Mouse (Mus musculus) cerebellum, postnatal 10 days (tissue): ENCODE measurements around the gene Gale.

ENCODE experiments used
- DNase-seq, 2 experiments: peaks; one replicate each; pipeline ENCODE4 v3.0.0; 2021; ENCODE audit warnings: mixed read lengths in 2 of 2

Gale gene

DNA sequence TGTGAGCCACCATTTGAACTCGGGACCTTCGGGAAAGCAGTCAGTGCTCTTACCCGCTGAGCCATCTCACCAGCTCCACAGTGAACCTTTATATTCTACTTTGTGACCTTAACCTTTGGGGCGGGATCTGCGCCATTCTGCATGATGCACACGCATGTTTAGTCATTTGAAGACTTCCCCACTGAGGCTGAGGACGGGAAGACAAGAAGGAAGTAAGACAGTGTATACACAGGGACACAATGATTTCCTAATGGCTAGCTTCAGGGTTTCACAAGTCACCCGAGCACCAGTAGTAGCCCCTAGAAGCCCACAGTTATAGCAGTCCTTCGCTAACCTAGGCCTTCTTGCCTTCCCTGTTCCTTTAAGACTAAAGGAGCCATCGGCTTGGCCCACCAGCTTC lies 17.8 kb upstream of the Gale start:
- no peak for DNase-seq

DNA sequence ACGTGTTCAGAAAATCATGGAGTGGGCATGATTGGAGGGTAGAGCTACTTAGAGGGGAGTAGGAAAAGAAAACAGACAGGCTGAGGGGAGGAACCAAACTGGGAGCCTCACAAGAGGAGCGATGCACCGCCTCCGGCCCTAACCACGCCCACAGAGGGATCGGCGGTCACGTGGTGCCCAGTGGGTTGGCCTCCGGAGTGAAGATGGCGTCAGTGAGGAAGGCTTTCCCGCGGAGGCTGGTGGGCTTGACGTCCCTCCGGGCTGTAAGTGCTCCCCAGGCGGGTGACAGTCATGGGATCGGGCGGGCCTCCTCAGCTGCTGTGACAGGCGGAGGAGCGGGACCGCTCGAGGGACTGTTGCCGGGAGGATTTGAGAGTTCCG lies 17.3 kb upstream of the Gale start, which contains the start of gene Hmgcl:
Hmgcl (plus strand) TSS at position 171 of the 381 bp plus-strand sequence.
- DNase-seq, result peak; percentile 97 to 98

DNA sequence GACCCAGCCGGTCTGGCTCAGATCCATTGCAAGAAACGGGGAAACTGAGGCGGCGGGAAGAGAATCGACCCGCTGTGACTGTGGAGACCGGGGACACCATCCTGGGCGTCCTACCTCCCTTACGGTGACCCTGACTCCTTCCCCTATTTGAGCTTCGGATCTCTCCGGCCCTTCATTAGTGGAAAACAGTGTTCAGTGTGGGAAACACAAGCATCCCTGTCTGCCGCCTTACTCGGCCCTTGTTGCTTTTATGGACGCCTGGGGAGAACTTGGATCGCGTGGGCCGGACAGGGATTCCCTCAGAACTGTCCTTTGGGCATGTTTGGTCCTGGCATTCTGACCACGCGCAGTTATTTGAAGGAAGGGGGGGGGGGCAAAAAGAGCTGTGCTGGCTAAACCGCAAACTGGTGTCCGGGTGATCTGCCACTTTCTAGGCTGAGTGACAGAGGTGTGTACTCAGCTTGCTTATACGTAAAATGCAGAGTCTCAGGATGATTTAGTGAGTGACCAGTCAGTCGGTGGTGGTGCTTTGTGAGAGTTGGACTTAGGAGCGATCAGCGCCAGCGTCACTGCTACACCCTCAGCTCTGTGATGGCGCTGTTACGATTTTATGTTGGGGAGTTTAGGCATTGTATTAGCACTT lies 16.7 kb upstream of the Gale start:
- DNase-seq, result peak; percentile 61 to 68

DNA sequence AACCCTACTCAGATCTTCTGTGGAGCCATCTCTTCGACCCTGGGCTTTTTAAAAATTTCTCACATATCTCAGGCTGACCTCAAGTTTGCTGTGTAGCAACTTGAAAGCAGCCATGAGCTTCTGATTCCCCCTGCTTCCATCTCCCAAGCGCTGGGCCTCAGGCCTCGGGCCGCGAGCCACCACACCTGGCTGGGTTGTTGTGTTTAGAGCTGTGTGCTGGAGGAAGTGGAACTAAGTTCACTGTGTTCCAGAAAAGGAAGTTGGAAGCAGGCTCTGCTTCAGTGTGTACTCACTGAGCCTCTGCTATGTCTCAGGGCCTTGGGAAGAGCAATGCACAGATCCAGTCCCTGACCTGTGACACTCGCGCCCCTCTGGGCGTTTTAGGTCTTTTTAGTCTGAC lies 15.4 kb upstream of the Gale start:
- DNase-seq, result no peak

DNA sequence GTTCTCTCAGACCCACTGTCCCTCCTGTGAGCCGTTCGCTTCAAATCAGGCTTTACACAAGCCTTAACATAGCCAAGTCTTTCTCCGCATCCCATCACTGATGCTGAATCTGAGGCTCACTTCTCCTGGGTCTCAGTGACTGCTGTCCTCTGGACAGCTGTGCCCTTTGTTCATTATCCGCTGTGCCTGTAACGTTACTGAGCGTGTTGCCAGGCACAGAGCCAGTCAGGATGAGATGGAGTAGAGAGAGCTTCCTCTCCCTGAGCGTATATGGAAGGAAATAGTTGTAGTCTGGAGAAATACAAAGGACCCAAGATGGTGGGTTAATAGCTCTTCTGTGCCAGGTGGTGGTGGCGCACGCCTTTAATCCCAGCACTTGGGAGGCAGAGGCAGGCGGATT lies 14.1 kb upstream of the Gale start:
- peak in 1 of 2 experiments; percentile 26 for DNase-seq

DNA sequence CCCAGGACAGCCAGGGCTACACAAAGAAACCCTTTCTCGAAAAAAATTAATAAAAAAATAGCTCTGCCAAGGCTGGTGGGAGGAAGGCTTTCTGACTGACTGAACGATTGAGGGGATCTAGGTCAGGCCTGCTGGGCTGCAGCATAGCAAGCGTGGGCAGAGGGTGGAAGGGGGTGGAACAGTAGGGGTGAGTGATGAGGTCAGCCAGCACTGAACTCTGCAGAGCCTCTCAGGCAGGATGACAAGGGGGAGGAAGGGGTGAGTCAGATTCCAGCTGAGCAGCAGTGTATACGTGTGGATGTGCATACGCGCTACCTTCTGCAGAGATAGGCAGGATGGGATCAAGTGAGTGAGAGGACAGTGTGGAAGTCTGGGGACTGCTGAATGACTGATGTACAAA lies 13.6 kb upstream of the Gale start:
- peak; percentile 59 to 61 for DNase-seq

DNA sequence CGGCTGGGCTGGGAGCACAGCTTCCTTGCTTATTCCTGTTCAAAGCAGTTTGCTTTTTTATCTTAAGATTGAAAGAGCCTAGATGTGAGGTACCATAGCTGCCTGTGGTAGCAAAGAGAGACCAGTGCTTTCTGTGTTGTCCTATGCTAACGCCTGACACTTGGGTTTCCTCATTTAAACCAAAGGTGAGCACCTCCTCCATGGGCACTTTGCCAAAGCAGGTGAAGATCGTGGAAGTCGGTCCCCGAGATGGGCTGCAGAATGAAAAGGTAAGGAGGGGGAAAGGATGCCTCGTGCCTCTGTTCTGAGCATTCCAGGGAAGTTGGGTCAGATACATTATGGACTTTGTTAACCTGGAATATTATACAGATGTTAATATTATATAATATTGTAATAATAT lies 13.2 kb upstream of the Gale start:
- peak in 1 of 2 experiments; percentile 36 for DNase-seq

DNA sequence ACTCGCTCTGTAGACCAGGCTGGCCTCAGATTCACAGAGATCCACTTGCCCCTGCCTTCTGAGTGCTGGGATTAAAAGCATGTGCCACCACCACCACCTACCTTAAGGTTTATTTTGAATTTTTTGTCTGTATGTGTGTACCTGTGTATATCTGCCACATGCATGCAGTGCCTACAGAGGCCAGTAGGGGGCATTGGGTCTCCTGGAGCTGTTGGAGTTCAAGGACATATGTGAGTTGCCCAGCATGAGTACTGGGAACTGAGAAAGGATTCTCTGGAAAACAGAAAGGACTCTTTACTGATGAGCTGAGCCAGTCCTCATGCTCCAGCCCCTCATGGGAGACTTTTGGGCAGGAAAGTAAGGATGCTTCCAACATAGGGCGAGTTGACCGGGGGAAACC lies 12.0 kb upstream of the Gale start:
- DNase-seq, result peak in 1 of 2 experiments; percentile 50

DNA sequence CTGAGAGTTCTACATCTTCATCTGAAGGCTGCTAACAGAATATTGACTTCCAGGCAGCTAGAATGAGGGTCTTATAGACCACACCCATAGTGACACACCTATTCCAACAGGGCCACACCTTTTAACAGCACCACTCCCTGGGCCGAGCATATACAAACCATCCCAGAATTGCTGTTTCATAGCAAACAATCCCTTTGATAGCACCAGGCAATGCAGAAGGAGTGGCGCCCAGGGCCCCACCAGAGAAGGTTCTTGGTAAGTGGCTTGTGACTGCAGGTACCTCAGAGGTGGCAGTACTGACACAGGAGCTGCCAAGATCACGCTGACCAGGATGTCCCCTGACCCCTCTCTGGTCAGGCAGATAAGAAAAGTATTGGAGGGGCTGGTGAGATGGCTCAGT lies 10.3 kb upstream of the Gale start:
- DNase-seq, result no peak

DNA sequence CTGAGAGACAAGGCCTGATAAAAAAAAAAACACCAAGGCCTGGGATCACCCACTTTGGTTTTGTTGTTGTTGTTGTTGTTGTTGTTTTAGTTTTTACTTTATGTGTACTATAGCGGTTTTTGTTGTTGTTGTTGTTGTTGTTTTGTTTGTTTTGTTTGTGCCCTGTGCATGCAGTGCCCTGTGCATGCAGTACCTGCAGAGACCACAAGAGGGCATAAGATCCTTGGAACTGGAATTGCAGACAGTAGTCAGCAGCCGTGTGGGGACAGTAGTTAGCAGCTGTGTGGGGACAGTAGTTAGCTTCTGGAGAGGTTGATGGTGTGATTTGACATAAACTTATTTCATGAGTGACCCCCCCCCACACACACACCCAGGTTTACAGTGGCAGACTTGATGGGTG lies 9.3 kb upstream of the Gale start:
- DNase-seq, result peak; percentile 86 to 91

DNA sequence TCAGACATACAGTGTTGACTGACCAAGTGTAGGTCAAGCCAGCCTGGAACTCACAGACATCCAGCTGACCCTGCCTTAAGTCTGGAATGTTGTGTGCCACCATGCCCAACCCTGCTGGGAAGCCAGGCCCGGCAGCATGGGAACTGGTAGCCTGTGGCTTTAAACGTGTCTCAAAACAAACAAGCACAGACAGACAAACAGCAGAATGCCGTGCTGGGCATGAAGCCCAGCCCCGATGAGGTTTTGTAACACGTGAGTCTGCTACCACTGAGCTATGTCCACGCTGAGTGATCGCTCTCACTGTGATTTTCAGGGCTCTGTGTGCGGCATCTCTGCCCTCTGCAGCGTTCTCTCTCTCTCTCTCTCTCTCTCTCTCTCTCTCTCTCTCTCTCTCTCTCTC lies 7.6 kb upstream of the Gale start:
- DNase-seq, result no peak

DNA sequence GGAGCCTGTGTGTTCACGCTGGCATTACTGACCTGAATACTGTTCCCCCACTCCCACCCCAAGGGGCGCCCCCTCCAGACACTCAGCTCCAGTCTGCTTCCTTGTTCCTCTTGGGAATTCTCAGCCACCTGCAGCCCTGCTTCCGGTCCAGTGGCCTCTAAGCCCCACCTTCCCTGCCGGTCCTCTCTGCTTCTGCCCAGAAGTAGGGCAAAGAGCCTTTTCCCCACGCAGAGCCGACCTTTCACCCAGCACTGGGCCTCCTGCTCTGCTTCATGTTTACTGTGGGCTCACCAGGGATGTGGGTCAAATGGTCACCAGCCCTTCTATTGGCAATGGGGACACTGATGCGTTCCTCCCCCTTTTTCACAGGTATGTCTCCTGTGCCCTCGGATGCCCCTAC lies 5.2 kb upstream of the Gale start:
- DNase-seq, result no peak

DNA sequence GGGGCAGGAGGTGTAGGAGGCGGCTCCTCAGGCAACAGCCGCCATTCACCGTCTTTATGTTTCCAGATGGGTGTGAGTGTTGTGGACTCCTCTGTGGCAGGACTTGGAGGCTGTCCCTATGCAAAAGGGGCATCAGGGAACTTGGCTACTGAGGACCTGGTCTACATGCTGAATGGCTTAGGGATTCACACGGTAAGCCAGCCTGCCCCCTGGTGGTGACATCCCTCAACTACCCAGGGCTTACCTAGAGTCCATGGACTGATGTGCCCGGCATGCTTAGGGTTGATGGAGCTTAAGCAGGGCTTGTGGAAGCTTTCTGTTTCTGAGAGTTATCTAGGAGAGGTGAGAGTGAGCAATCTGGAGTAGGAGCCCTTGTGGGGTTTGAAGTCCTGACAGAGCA lies 2.8 kb upstream of the Gale start:
- peak; percentile 89 to 92 for DNase-seq

DNA sequence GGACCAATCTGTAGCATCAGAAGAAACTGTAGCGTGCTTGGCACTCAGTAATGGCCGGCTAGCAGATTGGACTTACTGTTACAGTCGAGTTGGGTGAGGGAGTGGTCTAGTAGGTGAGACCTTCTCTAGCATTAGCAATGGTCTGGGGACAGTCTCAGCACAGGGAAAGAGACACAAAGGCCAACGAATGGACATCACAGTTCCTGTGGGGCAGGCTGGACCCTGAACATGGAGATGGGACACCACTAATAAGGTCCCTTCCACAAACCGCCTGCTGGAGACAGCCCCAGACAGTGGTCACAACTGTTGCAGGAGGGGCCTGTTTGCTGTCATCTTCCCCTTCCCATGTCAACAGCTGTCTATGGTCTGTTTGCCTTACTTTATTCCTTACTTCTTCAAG lies 1.8 kb upstream of the Gale start:
- DNase-seq, result peak; percentile 5 to 9

DNA sequence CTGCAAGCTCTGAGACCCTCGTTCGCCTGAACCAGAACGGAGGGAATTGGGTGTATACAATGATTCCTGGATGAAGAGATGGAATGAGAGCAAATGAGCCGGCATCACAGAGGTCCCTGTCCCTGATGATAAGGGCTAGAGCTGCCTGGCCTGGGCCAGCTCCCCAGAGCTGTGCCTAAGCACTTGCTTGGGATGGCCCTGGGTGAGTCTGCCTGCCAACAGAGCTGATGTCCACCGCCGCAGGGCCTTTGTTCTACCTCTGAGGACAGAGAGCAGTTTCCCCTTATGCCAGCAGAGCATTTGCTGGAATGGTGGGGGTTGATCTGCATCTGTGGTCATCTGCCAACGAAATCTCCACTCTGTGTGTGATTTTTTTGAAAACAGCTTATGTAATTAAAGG lies 1.3 kb upstream of the Gale start:
- DNase-seq, result peak; percentile 19 to 20

DNA sequence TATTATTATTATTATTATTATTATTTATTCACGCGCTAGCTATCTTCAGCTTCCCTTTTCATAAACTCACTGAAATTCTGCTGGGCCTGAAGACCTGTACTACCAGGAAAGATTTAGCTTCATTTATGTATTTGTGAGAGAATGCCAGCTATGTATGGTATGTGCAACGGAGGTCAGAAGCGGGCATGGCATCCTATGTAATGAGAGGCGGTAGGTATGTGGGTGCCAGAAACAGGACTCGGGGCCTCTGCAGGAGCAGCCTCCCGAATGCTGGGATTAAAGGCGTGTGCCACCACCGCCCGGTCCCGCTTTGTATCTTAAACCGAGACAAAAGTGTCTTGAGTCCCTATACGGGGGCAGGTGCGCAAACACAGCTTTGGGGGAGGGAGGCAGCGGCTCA lies 581 bp upstream of the Gale start:
- DNase-seq, result no peak

DNA sequence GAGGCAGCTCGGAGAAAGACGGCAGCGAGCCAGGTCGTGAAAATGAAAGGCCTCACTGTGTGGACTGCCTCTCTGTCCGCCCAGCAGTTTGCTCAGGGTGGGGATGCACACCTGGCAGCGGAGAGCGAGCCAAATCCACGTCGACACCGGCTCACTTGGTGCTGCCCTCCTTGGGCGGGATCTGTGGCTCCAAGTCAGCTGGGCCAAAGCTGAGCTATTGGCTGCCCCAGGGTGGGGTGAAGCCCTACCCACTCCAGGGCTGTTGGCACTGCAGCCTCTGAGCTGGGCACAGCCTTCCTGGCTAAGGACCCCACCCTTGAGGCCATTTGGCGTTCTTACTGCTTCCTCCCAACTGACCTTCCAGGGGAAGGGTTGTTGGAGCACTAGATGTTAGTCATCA lies 899 bp downstream of the Gale start:
- peak; percentile 70 to 73 for DNase-seq

DNA sequence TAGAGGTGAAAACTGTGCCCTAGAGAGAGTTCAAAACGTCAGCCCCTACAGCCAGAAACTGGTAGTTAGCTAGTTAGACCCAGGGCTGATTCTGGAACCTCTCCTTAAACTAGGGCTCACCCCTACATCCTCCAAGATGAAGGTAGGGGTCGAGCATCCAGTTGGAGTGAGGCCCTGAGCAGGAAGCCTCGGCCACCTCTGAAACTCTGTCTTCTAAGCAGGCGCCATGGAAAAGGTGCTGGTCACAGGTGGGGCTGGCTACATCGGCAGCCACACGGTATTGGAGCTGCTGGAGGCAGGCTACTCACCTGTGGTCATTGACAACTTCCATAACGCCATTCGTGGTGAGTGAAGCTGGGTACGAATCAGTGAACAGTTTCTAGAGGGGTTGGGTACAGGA lies 1.6 kb downstream of the Gale start:
- no peak for DNase-seq

DNA sequence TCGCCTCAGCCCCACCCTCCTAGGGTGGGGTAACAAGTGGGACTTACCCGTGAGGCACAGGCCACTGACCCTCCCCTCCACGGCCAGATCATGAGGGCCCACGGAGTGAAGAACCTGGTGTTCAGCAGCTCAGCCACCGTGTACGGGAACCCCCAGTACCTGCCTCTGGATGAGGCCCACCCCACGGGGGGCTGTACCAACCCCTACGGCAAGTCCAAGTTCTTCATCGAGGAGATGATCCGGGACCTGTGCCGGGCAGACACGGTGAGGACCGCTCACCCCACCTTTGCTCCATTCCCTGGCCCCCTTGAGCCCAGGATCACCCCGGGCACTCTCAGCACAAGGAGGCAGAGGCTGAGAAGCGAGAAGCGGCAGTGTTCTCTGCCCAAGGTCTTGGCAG lies 2.8 kb downstream of the Gale start:
- DNase-seq, result peak in 1 of 2 experiments; percentile 14

DNA sequence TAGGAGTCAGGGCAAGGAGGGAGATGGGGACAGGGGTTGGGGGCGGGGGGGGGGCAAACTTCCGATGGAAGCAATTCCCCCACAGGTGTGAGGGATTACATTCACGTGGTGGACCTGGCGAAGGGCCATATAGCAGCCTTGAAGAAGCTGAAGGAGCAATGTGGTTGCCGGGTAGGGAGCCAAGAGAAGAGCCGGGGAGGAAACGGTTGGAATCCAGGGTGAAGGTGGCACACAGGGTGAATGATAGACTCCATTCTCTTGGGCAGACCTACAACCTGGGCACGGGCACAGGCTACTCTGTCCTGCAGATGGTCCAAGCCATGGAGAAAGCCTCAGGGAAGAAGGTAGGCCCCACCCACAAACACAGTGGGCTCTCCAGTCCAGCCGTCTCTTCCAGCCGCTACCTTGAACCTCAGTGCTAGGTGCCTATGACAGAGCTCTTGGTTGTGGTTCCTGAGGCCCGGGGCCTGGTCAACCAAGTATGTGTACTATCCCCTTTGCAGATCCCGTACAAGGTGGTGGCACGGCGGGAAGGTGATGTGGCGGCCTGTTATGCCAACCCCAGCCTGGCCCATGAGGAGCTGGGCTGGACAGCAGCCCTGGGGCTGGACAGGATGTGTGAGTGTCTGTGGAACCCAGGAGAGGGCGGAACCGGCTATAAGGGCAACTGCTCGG lies 3.7 kb downstream of the Gale start:
- DNase-seq, result peak; percentile 35 to 41

DNA sequence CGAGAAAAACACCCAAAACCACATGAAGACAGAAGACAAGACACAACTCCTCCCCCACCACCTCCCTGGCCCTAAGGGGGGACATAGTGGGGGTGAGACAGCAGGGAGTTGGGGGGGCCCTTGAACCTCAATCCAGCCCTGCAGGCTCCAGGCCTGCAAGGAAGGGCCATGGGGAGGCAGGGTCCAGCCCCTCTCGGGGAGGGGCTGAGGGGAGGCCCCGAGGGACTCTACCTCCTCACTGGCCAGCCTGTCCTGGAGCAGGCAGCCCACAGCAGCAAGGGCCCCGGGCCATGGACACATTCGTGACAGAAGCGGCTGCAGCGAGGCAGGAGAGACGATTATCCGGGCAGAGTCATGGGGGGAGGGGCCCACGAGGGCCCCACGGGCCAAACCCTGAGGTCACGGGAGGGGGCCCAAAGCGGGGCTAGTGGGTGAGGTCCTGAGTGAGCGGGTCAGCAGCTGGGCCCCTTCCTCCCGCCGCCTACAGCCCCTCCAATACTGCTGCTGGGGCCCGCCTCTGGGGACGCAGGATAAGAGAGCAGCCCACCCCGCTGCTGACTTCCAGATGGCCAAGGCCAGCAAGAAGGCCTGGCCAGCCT lies 4.8 kb downstream of the Gale start:
- peak; percentile 27 to 38 for DNase-seq

DNA sequence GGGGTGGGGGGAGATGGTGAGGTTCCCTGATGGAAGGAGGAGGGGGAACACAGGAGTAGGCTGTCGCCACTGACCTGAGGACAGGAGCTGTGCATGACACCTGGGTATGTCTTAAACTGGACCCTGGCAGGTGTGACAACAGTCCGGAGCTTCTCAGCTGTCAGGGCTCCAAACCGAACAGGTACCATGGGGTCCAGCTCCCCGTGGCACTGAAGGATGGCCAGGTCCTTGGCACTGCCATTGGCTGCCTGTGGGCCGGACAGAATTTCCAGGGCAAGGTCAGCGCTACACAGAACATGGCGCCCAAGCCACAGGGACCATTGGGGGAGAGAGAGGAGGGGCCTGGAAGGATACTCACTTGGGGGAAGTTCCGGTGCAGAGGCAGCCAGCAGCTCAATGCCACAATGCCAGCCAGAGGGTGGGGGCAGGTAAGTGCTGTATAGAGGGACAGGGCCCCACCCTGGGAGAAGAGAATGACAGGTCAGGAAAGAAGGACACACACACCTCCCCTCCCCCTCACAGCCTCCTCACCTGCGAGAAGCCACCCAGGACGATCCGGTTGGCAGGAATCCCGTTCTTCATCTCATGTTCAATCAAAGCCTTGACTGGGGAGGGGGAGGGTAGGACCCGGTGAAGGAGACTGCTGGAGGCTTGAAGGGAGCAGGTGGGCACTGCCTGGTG lies 5.7 kb downstream of the Gale start:
- DNase-seq, result peak; percentile 34 to 35

DNA sequence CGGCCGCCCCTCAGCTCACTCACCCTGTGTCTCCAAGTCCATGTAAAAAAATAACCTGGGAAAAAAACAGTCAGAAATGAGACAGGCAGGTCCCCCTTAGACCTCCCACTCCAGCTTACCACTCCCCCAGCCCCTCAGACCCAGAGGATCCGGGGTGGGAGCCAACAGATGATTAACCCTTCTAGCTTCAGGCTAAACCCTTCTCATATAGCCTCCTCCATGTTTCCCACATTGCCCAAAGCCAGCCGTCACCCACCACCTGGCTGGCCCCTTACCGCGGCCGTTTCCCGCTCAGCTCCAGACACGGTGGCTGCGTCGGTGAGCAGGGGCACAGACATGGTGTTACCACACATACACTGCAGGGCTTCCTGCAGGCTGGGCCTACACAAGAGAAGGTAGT lies 7.1 kb downstream of the Gale start:
- peak in 1 of 2 experiments; percentile 16 for DNase-seq
